Mouse (Mus musculus) left cerebral cortex, adult 6 months (tissue): ENCODE results near the gene Paqr8. TPM values are rescaled to one million over a fixed set of nuclear protein-coding genes. Genes with fewer than 3 reads are reported as not detected.

ENCODE experiments used
- long read RNA-seq, 2 experiments: library from polyadenylated mRNA; unstranded; transcript quantifications; one replicate each; pipeline ENCODE4 v2.0.0; 2019 to 2020
- polyA plus RNA-seq: library from polyadenylated mRNA; unstranded; fragments of <200 nt; fragmentation: Nextera tagmentation; gene quantifications from 2 replicates; pipeline ENCODE4 v1.2.3, GENCODE M21; 2021

Paqr8 gene
- 25.5 and 29.8 TPM in 2 replicates for polyA plus RNA-seq
- long read RNA-seq, experiment 1, full-length matches to known transcripts, result 141 of 212 reads
- long read RNA-seq, experiment 1, partial matches to known transcripts, result 40 of 212 reads
- long read RNA-seq, experiment 1, other reads (novel, unspliced or antisense), result 31 of 212 reads
- long read RNA-seq, experiment 2, full-length matches to known transcripts, result 8 of 44 reads
- long read RNA-seq, experiment 2, partial matches to known transcripts, result 0 of 44 reads
- long read RNA-seq, experiment 2, other reads (novel, unspliced or antisense), result 36 of 44 reads

DNA sequence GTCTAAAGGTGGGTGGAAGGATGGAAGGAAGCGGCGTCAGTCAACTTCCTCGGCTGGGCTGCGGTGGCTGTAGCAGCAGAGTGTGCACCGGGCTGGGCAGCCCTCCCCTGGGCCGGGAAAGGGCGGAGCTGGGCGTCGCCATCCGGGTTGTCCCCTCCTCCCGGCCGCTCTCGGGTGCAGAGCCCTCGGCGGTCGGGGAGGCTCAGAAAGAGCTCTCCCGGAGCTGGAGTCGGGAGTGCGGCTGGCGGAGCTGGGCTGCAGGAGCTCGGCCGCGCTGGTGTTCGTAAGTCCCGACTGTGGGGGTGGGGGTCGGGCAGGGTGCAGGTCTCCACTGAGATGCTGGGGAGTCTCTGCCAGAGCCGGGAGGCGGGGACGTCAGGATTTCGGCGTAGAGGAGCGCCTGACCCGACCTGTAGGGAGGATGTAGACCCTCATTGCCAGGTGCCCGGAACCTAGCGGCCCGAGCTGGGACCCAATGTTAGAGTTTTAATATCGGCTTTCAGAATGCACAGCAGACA lies at the start of gene Paqr8:
Paqr8 (plus strand) TSS at position 203 of the 518 bp plus-strand sequence.

DNA sequence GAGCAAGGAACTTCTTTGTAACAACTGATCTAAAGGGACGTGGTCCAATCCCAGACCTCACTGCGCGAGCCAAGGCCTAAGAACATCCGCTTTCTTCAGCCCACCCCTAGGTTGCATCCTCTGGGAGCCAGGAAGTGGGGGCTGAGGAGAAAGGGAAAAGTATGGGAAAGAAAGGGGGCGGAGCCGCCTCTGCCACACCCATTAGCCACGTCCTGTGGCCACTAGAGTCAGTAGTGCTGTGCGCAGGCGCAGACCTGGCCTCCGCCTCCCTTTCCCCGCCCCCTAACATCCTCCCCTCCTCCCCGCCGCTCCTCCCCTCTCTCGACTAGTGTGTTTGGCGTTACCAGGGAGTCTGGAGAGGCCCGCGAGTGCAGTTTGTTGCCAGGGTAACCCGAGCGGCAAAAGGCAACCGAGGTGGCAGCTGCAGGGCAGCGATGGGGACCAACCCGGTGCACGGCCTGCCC lies 60.9 kb downstream of the Paqr8 start, which contains the start of gene Efhc1:
Efhc1 (plus strand) TSS at position 327 of the 464 bp plus-strand sequence.

Other genes with a start within 250 kb of the Paqr8 start
- gene Il17a, start 159.7 kb upstream of the Paqr8 start, polyA plus RNA-seq, result not detected in 2 replicates
- gene Il17f, start 100.0 kb upstream of the Paqr8 start, polyA plus RNA-seq, result not detected in 2 replicates
- 3.0 and 3.4 TPM in 2 replicates for gene Mcm3, start 70.3 kb upstream of the Paqr8 start, polyA plus RNA-seq
- 0.88 and 1.8 TPM in 2 replicates for gene Efhc1, start 61.0 kb downstream of the Paqr8 start, polyA plus RNA-seq
- 0.69 and 0.86 TPM in 2 replicates for gene Tram2, start 188.6 kb downstream of the Paqr8 start, polyA plus RNA-seq